Mouse (Mus musculus): Measurements from ENCODE around the gene Bivm. TPM values are rescaled to one million over a fixed set of nuclear protein-coding genes. Genes with fewer than 3 reads are reported as not detected.

The Bivm gene
- 29.2 and 29.3 TPM in 2 replicates for polyA plus RNA-seq (2016; fragmentation: Nextera tagmentation; extraction: Ambion mirVana)

GRCm38 (mm10) chr1:44118239-44119054 lies at the start of gene Bivm, which contains the start of gene Kdelc1:
Gene Bivm, plus strand, starts transcription at chr1:44118957.
Gene Kdelc1, minus strand, starts transcription at chr1:44118808.
- no peaks in the 10 kb centered on the region for H3K27me3 ChIP-seq
- H3K9ac ChIP-seq, result peak within 1 kb of the TSS; percentile 88
- no peaks in the 10 kb centered on the region for H3K9me3 ChIP-seq
- H3K27ac ChIP-seq, result peak within 1 kb of the TSS; percentile 97
- peak within 1 kb of the TSS; percentile 75 for H3K4me3 ChIP-seq (replicated peaks)
- peak; percentile 96 for ATAC-seq (ENCODE audit: low FRiP score)
- under 1% methylated on average over 39 of the region's 39 CpGs for WGBS
- H3K4me1 ChIP-seq, result peaks cover 18% of the 10 kb centered on the region
- H3K36me3 ChIP-seq (replicated peaks), result peaks cover 22% of the 10 kb centered on the region
- H3K4me2 ChIP-seq, result peak within 1 kb of the TSS; percentile 79

DNA sequence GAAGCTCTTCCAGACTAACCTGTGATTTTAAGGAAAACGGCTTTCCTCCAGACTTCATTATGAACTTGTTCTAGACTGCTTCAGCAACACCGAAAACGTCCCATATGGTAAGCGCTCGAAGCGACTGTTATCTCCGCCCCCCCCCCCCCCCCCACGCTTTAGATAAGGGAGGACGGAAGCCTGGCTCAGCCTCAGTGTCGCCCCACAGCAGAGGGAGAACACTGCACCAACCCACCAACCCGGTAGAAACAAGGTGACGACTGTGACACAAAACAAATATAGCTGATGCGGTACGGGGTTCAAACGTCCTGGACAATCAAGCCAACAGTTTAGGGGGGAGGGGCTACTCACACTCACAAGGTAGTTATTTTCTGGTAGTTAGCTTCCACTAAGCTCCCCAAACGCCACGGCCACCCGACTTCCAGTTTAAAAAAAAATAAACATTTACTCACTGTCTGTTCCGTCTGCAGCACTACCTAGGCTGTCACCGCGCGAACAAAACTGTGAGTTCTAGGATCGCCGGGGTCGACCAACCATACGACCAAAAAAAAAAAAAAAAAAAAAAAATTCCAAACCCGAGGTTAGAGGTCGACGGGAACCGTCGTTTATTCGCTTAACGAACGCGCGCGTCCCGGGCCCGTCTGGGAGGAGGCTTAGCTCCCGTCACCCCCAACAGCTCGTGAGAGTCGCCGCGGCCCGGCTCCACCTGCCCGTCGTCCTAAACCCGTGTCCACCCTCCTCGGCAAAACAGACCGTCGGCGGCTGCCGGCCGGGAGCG lies 17.1 kb upstream of the Bivm start:
- Histone ChIP-seq H3K4me1 (peaks cover 13% of the 10 kb centered on the region), H3K36me3 (replicated peaks) (peaks cover 29% of the 10 kb centered on the region), H3K4me3 (replicated peaks) (peak overlapping the region; percentile 83), H3K4me2 (peak overlapping the region; percentile 68), H3K9me3 (no peaks in the 10 kb centered on the region), H3K27ac (peak overlapping the region; percentile 93), H3K27me3 (no peaks in the 10 kb centered on the region), H3K9ac (peak overlapping the region; percentile 88)
- peak; percentile 85 for ATAC-seq (ENCODE audit: low FRiP score)
- under 1% methylated on average over 55 of the region's 55 CpGs for WGBS

DNA sequence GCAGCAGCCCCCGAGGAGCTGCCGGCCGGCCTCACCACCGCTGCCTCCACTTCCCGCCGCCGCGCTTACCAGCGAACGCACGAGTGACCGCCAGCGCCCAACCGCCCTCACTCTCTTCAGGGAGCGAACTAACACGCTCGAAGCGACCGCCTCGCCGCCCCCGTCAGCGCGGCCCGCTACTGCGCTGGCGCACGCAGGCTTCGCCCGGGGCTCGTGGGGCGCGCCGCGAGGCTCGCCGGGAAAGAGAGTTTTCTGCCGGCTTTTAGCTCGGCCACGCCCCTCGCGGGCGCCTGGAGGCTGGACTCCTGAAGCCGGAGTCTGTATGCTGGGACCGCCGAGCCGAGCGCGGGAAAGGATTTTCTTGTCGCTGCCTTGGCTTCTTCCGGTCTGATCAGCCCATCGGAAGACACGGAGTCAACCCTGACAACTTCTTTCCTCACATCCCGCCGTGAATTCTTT lies 16.5 kb upstream of the Bivm start, which contains the start of gene Tex30:
Tex30 (minus strand) TSS at position 183 of the 459 bp plus-strand sequence.
- Histone ChIP-seq H3K9me3 (no peaks in the 10 kb centered on the region), H3K4me1 (peaks cover 13% of the 10 kb centered on the region), H3K27me3 (no peaks in the 10 kb centered on the region), H3K27ac (peak within 1 kb of the TSS; percentile 93), H3K9ac (peak within 1 kb of the TSS; percentile 88), H3K36me3 (replicated peaks) (peaks cover 24% of the 10 kb centered on the region), H3K4me2 (peak within 1 kb of the TSS; percentile 68), H3K4me3 (replicated peaks) (peak within 1 kb of the TSS; percentile 83)
- peak; percentile 97 for ATAC-seq (ENCODE audit: low FRiP score)
- WGBS, result under 1% methylated on average over 55 of the region's 55 CpGs

- no peaks in the 10 kb centered on the region for H3K27me3 ChIP-seq
- H3K4me1 ChIP-seq, result peaks cover 13% of the 10 kb centered on the region
- H3K36me3 ChIP-seq (replicated peaks), result peaks cover 24% of the 10 kb centered on the region
- H3K4me2 ChIP-seq, result peak overlapping the region; percentile 68
- peak overlapping the region; percentile 83 for H3K4me3 ChIP-seq (replicated peaks)
- WGBS, result 15% methylated on average over 5 of the region's 5 CpGs
- H3K9ac ChIP-seq, result peak overlapping the region; percentile 88
- no peak overlapping the region for H3K27ac ChIP-seq
- ATAC-seq (ENCODE audit: low FRiP score), result peak; percentile 43; the same call in 1 of the 2 replicates
- H3K9me3 ChIP-seq, result no peaks in the 10 kb centered on the region
Measured at GRCm38 (mm10) chr1:44102939-44103338, 15.8 kb upstream of the Bivm start.

DNA sequence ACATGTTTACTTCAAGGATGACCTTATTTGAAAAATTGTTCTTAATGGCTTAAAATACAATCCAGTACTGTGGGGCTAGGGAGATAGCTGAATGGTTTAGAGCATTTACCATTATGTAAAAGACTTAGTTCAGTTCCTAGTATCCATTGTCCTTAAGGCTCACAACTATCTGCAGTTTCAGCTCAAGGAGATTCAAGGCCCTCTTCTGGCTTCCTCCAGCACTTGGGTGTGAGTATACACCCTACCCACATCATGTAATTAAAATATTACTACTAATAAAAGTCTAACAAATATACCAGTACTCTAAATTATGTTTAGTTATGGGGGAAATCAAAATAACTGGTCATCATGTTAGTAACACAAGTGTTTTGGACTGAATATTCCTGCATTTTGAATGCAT lies 1.2 kb upstream of the Bivm start:
- no peak overlapping the region for H3K9ac ChIP-seq
- H3K36me3 ChIP-seq (replicated peaks), result peaks cover 30% of the 10 kb centered on the region
- no peaks in the 10 kb centered on the region for H3K27me3 ChIP-seq
- ATAC-seq (ENCODE audit: low FRiP score), result no peak
- no peaks in the 10 kb centered on the region for H3K9me3 ChIP-seq
- H3K4me1 ChIP-seq, result peaks cover 18% of the 10 kb centered on the region
- no peak overlapping the region for H3K27ac ChIP-seq
- H3K4me3 ChIP-seq (replicated peaks), result peak overlapping the region; percentile 75
- peak overlapping the region; percentile 79 for H3K4me2 ChIP-seq

DNA sequence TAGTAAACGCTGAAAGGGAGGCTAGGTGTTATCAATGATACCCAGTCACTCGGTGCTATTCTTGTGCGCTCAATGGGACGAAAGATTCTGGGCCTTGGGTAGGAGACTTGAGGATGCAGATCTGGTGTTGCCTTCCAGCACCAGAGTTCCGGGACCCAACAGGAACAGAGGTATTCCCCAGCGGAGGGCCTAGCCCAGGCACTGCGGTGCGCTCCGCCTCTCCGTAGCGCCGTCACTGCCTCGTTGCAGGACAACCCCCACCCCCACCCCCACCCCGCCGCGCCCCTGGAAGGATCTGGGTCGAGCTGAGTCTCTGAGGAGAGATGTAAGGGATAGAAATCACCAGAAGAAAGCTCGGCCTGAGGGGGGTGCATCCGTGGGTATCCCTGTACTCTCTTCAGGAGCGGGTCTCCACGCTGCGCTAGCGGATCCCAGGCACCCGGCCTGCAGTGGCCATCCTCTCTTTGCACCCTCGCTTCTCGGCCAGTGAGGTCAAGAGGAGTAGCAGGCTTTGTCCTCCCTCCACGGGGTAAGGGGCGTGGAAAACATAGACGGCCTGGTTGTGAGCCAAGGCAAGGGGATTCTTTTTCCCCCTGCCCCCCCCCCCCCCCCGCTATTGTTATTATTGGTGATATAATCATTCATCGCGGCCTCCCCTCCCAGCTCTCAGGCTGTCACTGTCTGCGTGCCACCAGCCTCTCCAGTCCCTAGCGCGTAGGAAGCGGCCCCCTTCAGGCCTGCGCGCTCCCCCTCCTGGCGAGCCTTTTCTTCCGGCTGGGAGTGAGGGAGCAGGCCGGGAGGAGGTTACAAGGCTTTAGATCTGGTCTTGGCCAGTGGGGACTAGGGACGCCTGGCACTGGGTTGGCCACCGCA lies 680 bp downstream of the Bivm start:
- ATAC-seq (ENCODE audit: low FRiP score), result peak; percentile 89
- under 1% methylated on average over 43 of the region's 43 CpGs for WGBS

GRCm38 (mm10) chr1:44120074-44120406 lies 1.3 kb downstream of the Bivm start:
- 4% methylated on average over 6 of the region's 6 CpGs for WGBS
- Histone ChIP-seq H3K9me3 (no peaks in the 10 kb centered on the region), H3K4me1 (peaks cover 18% of the 10 kb centered on the region), H3K27me3 (no peaks in the 10 kb centered on the region), H3K27ac (peak overlapping the region; percentile 97), H3K4me2 (peak overlapping the region; percentile 79), H3K36me3 (replicated peaks) (peaks cover 10% of the 10 kb centered on the region), H3K9ac (peak overlapping the region; percentile 88), H3K4me3 (replicated peaks) (peak overlapping the region; percentile 75)
- no peak for ATAC-seq (ENCODE audit: low FRiP score)

More for the DNA sequence above, 680 bp downstream of the Bivm start:
- peaks cover 16% of the 10 kb centered on the region for H3K36me3 ChIP-seq (replicated peaks)
- H3K27me3 ChIP-seq, result no peaks in the 10 kb centered on the region
- H3K9me3 ChIP-seq, result no peaks in the 10 kb centered on the region
- H3K9ac ChIP-seq, result peak overlapping the region; percentile 88
- H3K4me1 ChIP-seq, result peaks cover 18% of the 10 kb centered on the region
- peak overlapping the region; percentile 79 for H3K4me2 ChIP-seq
- H3K4me3 ChIP-seq (replicated peaks), result peak overlapping the region; percentile 75
- peak overlapping the region; percentile 97 for H3K27ac ChIP-seq

GRCm38 (mm10) chr1:44122256-44122655 lies 3.5 kb downstream of the Bivm start:
- no peaks in the 10 kb centered on the region for H3K9me3 ChIP-seq
- H3K27ac ChIP-seq, result no peak overlapping the region
- no peaks in the 10 kb centered on the region for H3K27me3 ChIP-seq
- H3K9ac ChIP-seq, result no peak overlapping the region
- ATAC-seq (ENCODE audit: low FRiP score), result no peak
- peaks cover 10% of the 10 kb centered on the region; the same call in 1 of the 2 replicates for H3K36me3 ChIP-seq (replicated peaks)
- H3K4me2 ChIP-seq, result no peak overlapping the region
- H3K4me3 ChIP-seq (replicated peaks), result no peak overlapping the region
- 90% methylated on average over 3 of the region's 3 CpGs for WGBS
- peaks cover 18% of the 10 kb centered on the region for H3K4me1 ChIP-seq

- Histone ChIP-seq H3K4me2 (no peak overlapping the region), H3K4me1 (peaks cover 7% of the 10 kb centered on the region), H3K9ac (no peak overlapping the region), H3K4me3 (replicated peaks) (no peak overlapping the region), H3K36me3 (replicated peaks) (peaks cover 31% of the 10 kb centered on the region), H3K27ac (no peak overlapping the region), H3K27me3 (no peaks in the 10 kb centered on the region), H3K9me3 (no peaks in the 10 kb centered on the region)
- 94% methylated on average over 4 of the region's 4 CpGs for WGBS
- no peak for ATAC-seq (ENCODE audit: low FRiP score)
Measured at GRCm38 (mm10) chr1:44125590-44125989, 6.8 kb downstream of the Bivm start.

- Histone ChIP-seq H3K4me3 (replicated peaks) (no peak overlapping the region), H3K4me1 (no peaks in the 10 kb centered on the region), H3K27ac (no peak overlapping the region), H3K9me3 (no peaks in the 10 kb centered on the region), H3K27me3 (no peaks in the 10 kb centered on the region), H3K36me3 (replicated peaks) (peaks cover 43% of the 10 kb centered on the region), H3K9ac (no peak overlapping the region), H3K4me2 (no peak overlapping the region)
- 92% methylated on average over 4 of the region's 4 CpGs for WGBS
- no peak for ATAC-seq (ENCODE audit: low FRiP score)
Measured at GRCm38 (mm10) chr1:44129929-44130581, 11.3 kb downstream of the Bivm start.

DNA sequence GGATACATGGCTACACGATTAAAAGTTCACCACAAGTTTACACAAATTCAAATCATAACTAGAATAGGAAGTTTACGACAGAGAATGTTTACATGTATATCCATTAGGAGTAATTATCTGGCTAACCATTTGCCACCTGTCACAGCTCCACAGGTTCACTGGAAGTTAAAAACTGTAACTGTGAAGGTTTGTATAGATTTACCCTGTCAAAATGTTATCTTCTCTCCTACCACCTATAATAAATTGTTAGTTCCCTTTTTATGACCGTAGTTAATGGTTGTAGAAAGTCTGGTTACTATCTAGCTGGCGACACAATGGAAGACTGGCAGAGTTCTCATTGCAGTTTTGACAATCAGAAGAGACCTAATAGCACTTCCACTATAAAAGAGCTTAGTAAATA lies 21.5 kb downstream of the Bivm start:
- Histone ChIP-seq H3K9ac (no peak overlapping the region), H3K4me1 (no peaks in the 10 kb centered on the region), H3K27me3 (no peaks in the 10 kb centered on the region), H3K4me2 (no peak overlapping the region), H3K36me3 (replicated peaks) (peaks cover 46% of the 10 kb centered on the region), H3K4me3 (replicated peaks) (no peak overlapping the region), H3K27ac (no peak overlapping the region), H3K9me3 (no peaks in the 10 kb centered on the region)
- 91% methylated on average over 4 of the region's 4 CpGs for WGBS
- ATAC-seq (ENCODE audit: low FRiP score), result no peak

All from forebrain, embryonic 12.5 days (tissue).